In genomic region chr5:120643365-120644085, GRCm38 (mm10) we compare ENCODE assay signal across 10 mouse cellular contexts. TPM values are rescaled to one million over a fixed set of nuclear protein-coding genes. Genes with fewer than 3 reads are reported as not detected.
DNase-seq lines count a peak whose midpoint lies in the region; ATAC-seq lines count a peak whose summit lies in the region.
"Had no signal": no experiment of that assay in that cellular context is flagged by ENCODE, and none has a peak within 500 bp of the region (broad histone marks: within the 10 kb centered on the region; RNA-seq: fewer than 3 reads in every experiment).

No protein-coding gene starts in this region.

- no peaks in the 10 kb centered on the region for H3K27me3 ChIP-seq in heart, embryonic 11.5 days (ENCODE audit: control insufficient read depth, insufficient read depth, low read length)

- ATAC-seq in heart, embryonic 11.5 days (replicated peaks; ENCODE audit: insufficient number of reproducible peaks, low FRiP score, low TSS enrichment): no peak

- peak; percentile 62 for DNase-seq in ovary, adult 18-20 months (ENCODE audit: low spot score)
- DNase-seq in ovary, postnatal 10 days (ENCODE audit: low spot score): no peak
- peak; percentile 77 for DNase-seq in adrenal gland, postnatal 25 days
- DNase-seq in cerebellum, postnatal 25 days: peak; percentile 75 to 85
- DNase-seq in testis, postnatal 10 days (ENCODE audit: low spot score): peak; percentile 84
- no peak for DNase-seq in urinary bladder, postnatal 10 days (ENCODE audit: low spot score)
- DNase-seq: lung, adult 18-20 months had no signal

- H3K9me3 ChIP-seq in heart, embryonic 11.5 days (replicated peaks; ENCODE audit: control insufficient read depth, low read length): no peaks in the 10 kb centered on the region
- H3K9me3 ChIP-seq: embryonic facial prominence, embryonic 15.5 days; heart, embryonic 15.5 days had no signal

- H3K4me3 ChIP-seq in heart, embryonic 11.5 days (ENCODE audit: low read depth, low read length): no peak overlapping the region
- H3K4me3 ChIP-seq: embryonic facial prominence, embryonic 15.5 days; heart, embryonic 15.5 days had no signal

- WGBS in heart, embryonic 11.5 days (ENCODE audit: insufficient replicate concordance): 67% methylated on average over 14 of the region's 14 CpGs

- peaks cover 8% of the 10 kb centered on the region for H3K4me1 ChIP-seq in heart, embryonic 11.5 days (ENCODE audit: control insufficient read depth, insufficient read depth, low read length)

- H3K9ac ChIP-seq in heart, embryonic 11.5 days (ENCODE audit: low read depth, low read length): no peak overlapping the region
- H3K9ac ChIP-seq: embryonic facial prominence, embryonic 15.5 days; heart, embryonic 15.5 days had no signal

- H3K36me3 ChIP-seq in heart, embryonic 11.5 days (ENCODE audit: control insufficient read depth, insufficient read depth, low read length): no peaks in the 10 kb centered on the region
- H3K36me3 ChIP-seq: embryonic facial prominence, embryonic 15.5 days; heart, embryonic 15.5 days had no signal

- no peak overlapping the region for H3K4me2 ChIP-seq in heart, embryonic 11.5 days
- H3K4me2 ChIP-seq: embryonic facial prominence, embryonic 15.5 days; heart, embryonic 15.5 days had no signal

- no peak overlapping the region for H3K27ac ChIP-seq in heart, embryonic 11.5 days (ENCODE audit: low read depth, low read length)
- H3K27ac ChIP-seq: embryonic facial prominence, embryonic 15.5 days; heart, embryonic 15.5 days had no signal

RNA-seq across cellular contexts. Expression of gene Rasal1, which starts 5.1 kb away (rescaled TPM):
- 19.6 and 20.0 TPM in 2 replicates for total RNA-seq in adrenal gland, postnatal 25 days (2021)
- polyA plus RNA-seq in heart, embryonic 11.5 days (2014; fragmentation: Nextera tagmentation; extraction: Ambion mirVana): 0.27 and 0.30 TPM in 2 replicates

RNA-seq across cellular contexts. Expression of gene Cfap73, which starts 9.5 kb away (rescaled TPM):
- total RNA-seq in adrenal gland, postnatal 25 days (2021): 2.8 and 3.1 TPM in 2 replicates
- polyA plus RNA-seq in heart, embryonic 11.5 days (2014; fragmentation: Nextera tagmentation; extraction: Ambion mirVana): not detected in 2 replicates
- polyA plus RNA-seq: heart, embryonic 15.5 days had no signal

RNA-seq across cellular contexts. Expression of gene Ddx54, which starts 31.0 kb away (rescaled TPM):
- total RNA-seq in adrenal gland, postnatal 25 days (2021): 50.5 and 54.7 TPM in 2 replicates
- polyA plus RNA-seq in heart, embryonic 11.5 days (2014; fragmentation: Nextera tagmentation; extraction: Ambion mirVana): 22.2 and 23.5 TPM in 2 replicates

RNA-seq across cellular contexts. Expression of gene Rita1, which starts 31.1 kb away (rescaled TPM):
- 15.9 and 17.5 TPM in 2 replicates for total RNA-seq in adrenal gland, postnatal 25 days (2021)
- polyA plus RNA-seq in heart, embryonic 11.5 days (2014; fragmentation: Nextera tagmentation; extraction: Ambion mirVana): 5.6 and 7.9 TPM in 2 replicates

RNA-seq across cellular contexts. Expression of gene Iqcd, which starts 54.7 kb away (rescaled TPM):
- total RNA-seq in adrenal gland, postnatal 25 days (2021): 0.57 and 0.67 TPM in 2 replicates
- 0.18 and 0.54 TPM in 2 replicates for polyA plus RNA-seq in heart, embryonic 11.5 days (2014; fragmentation: Nextera tagmentation; extraction: Ambion mirVana)

Comparison
In these comparisons a context has a peak if more than half of its experiments do, and no peak if none do; other contexts are left out.
1. DNase-seq: peak in ovary, adult 18-20 months (single experiment), adrenal gland, postnatal 25 days (single experiment), cerebellum, postnatal 25 days (2 of 2) and testis, postnatal 10 days (single experiment); none in ovary, postnatal 10 days (single experiment) and urinary bladder, postnatal 10 days (single experiment).